Mouse (Mus musculus) lung, embryonic 14.5 days (tissue): ENCODE measurements at regions not wholly inside any gene's neighbourhood (a gene's known extent, or its start where the extent isn't known, plus 50 kb on each side); places are given as distances from the start of the nearest gene placed in this dataset.

Source experiments
- ATAC-seq: fragments of 200-750 bp; cut with Nextera tagmentation; 2 replicates; pipeline ENCODE4 v1.8.0; 2017; ENCODE audit warnings: mild to moderate bottlenecking, moderate TSS enrichment, moderate library complexity; ENCODE audit not compliant: insufficient read depth
- DNase-seq: peaks from one replicate; pipeline ENCODE4 v3.0.0-alpha.2; 2015
- H3K27ac ChIP-seq: fragments of 300-500 bp; sonication (generic); 2 replicates; pipeline ENCODE4 v1.5.1; 2014; ENCODE audit warnings: low read depth, mild to moderate bottlenecking, moderate library complexity
- H3K27me3 ChIP-seq: fragments of 300-500 bp; sonication (generic); 2 replicates; pipeline ENCODE4 v1.6.1; 2014; ENCODE audit warnings: low read length, control low read depth; ENCODE audit not compliant: insufficient read depth
- H3K36me3 ChIP-seq: fragments of 300-500 bp; sonication (generic); 2 replicates; pipeline ENCODE4 v1.6.1; 2014; ENCODE audit warnings: control low read depth; ENCODE audit not compliant: insufficient read depth
- H3K4me1 ChIP-seq: fragments of 300-500 bp; sonication (generic); 2 replicates; pipeline ENCODE4 v1.6.1; 2014; ENCODE audit warnings: antibody characterized with exemption, control low read depth; ENCODE audit not compliant: insufficient read depth
- H3K4me2 ChIP-seq: fragments of 300-500 bp; sonication (generic); 2 replicates; pipeline ENCODE4 v1.6.1; 2014; ENCODE audit warnings: mild to moderate bottlenecking
- H3K4me3 ChIP-seq: fragments of 300-500 bp; sonication (generic); 2 replicates; pipeline ENCODE4 v1.5.1; 2014; ENCODE audit warnings: low read depth, low read length
- H3K9ac ChIP-seq: fragments of 300-500 bp; sonication (generic); 2 replicates; pipeline ENCODE4 v1.6.1; 2014
- H3K9me3 ChIP-seq: fragments of 300-500 bp; sonication (generic); 2 replicates; pipeline ENCODE4 v1.6.1; 2016; ENCODE audit warnings: low read depth, low read length, control low read depth
- CTCF ChIP-seq: IDR thresholded peaks from 2 replicates; pipeline ENCODE4 v1.5.1; 2016; ENCODE audit warnings: antibody characterized with exemption, low read depth
- WGBS: fragments of 180-500 bp; shearing (Covaris S2); extraction: QIAGEN DNeasy Blood & Tissue Kit; methylation state at CpG from one replicate; pipeline ENCODE4 v1.1.7; 2014; 5-methylcytosine and 5-hydroxymethylcytosine counted together

- no peak overlapping the region for H3K27ac ChIP-seq
- no peaks in the 10 kb centered on the region for H3K36me3 ChIP-seq
- no peaks in the 10 kb centered on the region for H3K9me3 ChIP-seq
- H3K4me1 ChIP-seq = no peaks in the 10 kb centered on the region
- WGBS = 65% methylated on average over 13 of the region's 13 CpGs
- no peak overlapping the region for H3K4me2 ChIP-seq
- H3K27me3 ChIP-seq = no peaks in the 10 kb centered on the region
- ATAC-seq = no peak
- no peak overlapping the region for H3K9ac ChIP-seq
- H3K4me3 ChIP-seq = no peak overlapping the region
- DNase-seq = no peak
- TF ChIP-seq CTCF = no peak
These were observed 80.1 kb downstream of the Gm525 start for GRCm38 (mm10) chr11:89153466-89154406.

- no peak overlapping the region for H3K4me3 ChIP-seq
- H3K4me2 ChIP-seq = no peak overlapping the region
- no peak for ATAC-seq
- no peak overlapping the region for H3K27ac ChIP-seq
- 90% methylated on average over 8 of the region's 8 CpGs for WGBS
- no peak for TF ChIP-seq CTCF
- no peak for DNase-seq
- H3K27me3 ChIP-seq = no peaks in the 10 kb centered on the region
- no peak overlapping the region for H3K9ac ChIP-seq
- H3K9me3 ChIP-seq = no peaks in the 10 kb centered on the region
- peaks cover 3% of the 10 kb centered on the region; the same call in 1 of the 2 replicates for H3K4me1 ChIP-seq
- H3K36me3 ChIP-seq = no peaks in the 10 kb centered on the region
These were observed 74.3 kb downstream of the Gm525 start for GRCm38 (mm10) chr11:89147990-89148389.

GRCm38 (mm10) chr11:89145281-89145945 is 71.8 kb downstream of the Gm525 start:
- DNase-seq (peak; percentile 46), ATAC-seq (peak; percentile 60)
- Histone ChIP-seq H3K27me3 (no peaks in the 10 kb centered on the region), H3K4me2 (peak overlapping the region; percentile 38), H3K4me1 (peaks cover 3% of the 10 kb centered on the region; the same call in 1 of the 2 replicates), H3K27ac (no peak overlapping the region), H3K9ac (no peak overlapping the region), H3K36me3 (no peaks in the 10 kb centered on the region), H3K4me3 (no peak overlapping the region), H3K9me3 (no peaks in the 10 kb centered on the region)
- 37% methylated on average over 19 of the region's 19 CpGs for WGBS
- TF ChIP-seq CTCF = no peak

- Histone ChIP-seq H3K4me1 (peaks cover 3% of the 10 kb centered on the region; the same call in 1 of the 2 replicates), H3K4me3 (no peak overlapping the region), H3K27ac (no peak overlapping the region), H3K27me3 (no peaks in the 10 kb centered on the region), H3K4me2 (no peak overlapping the region), H3K36me3 (no peaks in the 10 kb centered on the region), H3K9ac (no peak overlapping the region), H3K9me3 (no peaks in the 10 kb centered on the region)
- 50% methylated on average over 9 of the region's 9 CpGs for WGBS
- no peak for DNase-seq
- ATAC-seq = no peak
- no peak for TF ChIP-seq CTCF
These were observed 69.0 kb downstream of the Gm525 start for GRCm38 (mm10) chr11:89142527-89143154.
